Mouse (Mus musculus) olfactory bulb, adult 2 months (tissue): ENCODE measurements around the gene Gm10320.

ENCODE experiments used
- CTCF ChIP-seq: fragments of 200-500 bp; IDR thresholded peaks from 2 replicates; pipeline ENCODE4 v1.5.1; 2012; ENCODE audit warnings: low read depth, mild to moderate bottlenecking, low read length, moderate library complexity; ENCODE audit not compliant: insufficient read depth
- POLR2A ChIP-seq: fragments of 200-500 bp; IDR thresholded peaks from 2 replicates; pipeline ENCODE4 v1.6.1; 2012; ENCODE audit warnings: mild to moderate bottlenecking, low read depth, low read length, moderate library complexity; ENCODE audit not compliant: insufficient read depth

GRCm38 (mm10) chr13:98532699-98533375 lies 41.0 kb upstream of the Gm10320 start:
- TF ChIP-seq CTCF (no peak), POLR2A (no peak)
